Mouse (Mus musculus) forebrain, embryonic 11.5 days (tissue): ENCODE results near the gene Chdh. TPM values are rescaled to one million over a fixed set of nuclear protein-coding genes. Genes with fewer than 3 reads are reported as not detected.

Source experiments
- ATAC-seq: fragments of 200-750 bp; cut with Nextera tagmentation; replicated peaks from 2 replicates; pipeline ENCODE4 v1.8.0; 2017; ENCODE audit warnings: moderate TSS enrichment; ENCODE audit not compliant: low FRiP score
- DNase-seq: peaks from one replicate; pipeline ENCODE4 v3.0.0-alpha.2; 2017; ENCODE audit warnings: low spot score
- H3K27ac ChIP-seq: fragments of 300-500 bp; sonication (generic); 2 replicates; pipeline ENCODE4 v1.5.1; 2014; ENCODE audit warnings: low read depth, low read length
- H3K27me3 ChIP-seq: fragments of 300-500 bp; sonication (generic); 2 replicates; pipeline ENCODE4 v1.6.1; 2014; ENCODE audit warnings: mild to moderate bottlenecking, low read length, mixed read lengths; ENCODE audit not compliant: control insufficient read depth, insufficient read depth
- H3K36me3 ChIP-seq: fragments of 300-500 bp; sonication (generic); 2 replicates; pipeline ENCODE4 v1.6.1; 2014; ENCODE audit warnings: mild to moderate bottlenecking, low read length, moderate library complexity, mixed read lengths; ENCODE audit not compliant: control insufficient read depth, insufficient read depth
- H3K4me1 ChIP-seq: fragments of 300-500 bp; sonication (generic); replicated peaks from 2 replicates; pipeline ENCODE4 v1.6.1; 2014; ENCODE audit warnings: low read length, mixed read lengths; ENCODE audit not compliant: control insufficient read depth, insufficient read depth
- H3K4me2 ChIP-seq: fragments of 300-500 bp; sonication (generic); 2 replicates; pipeline ENCODE4 v1.6.1; 2014; ENCODE audit warnings: low read depth, mild to moderate bottlenecking, low read length, moderate library complexity, mixed read lengths; ENCODE audit not compliant: severe bottlenecking
- H3K4me3 ChIP-seq: fragments of 300-500 bp; sonication (generic); 2 replicates; pipeline ENCODE4 v1.5.1; 2014; ENCODE audit warnings: low read depth, low read length
- H3K9ac ChIP-seq: fragments of 300-500 bp; sonication (generic); 2 replicates; pipeline ENCODE4 v1.6.1; 2014; ENCODE audit warnings: low read length
- H3K9me3 ChIP-seq: fragments of 300-500 bp; sonication (generic); 2 replicates; pipeline ENCODE4 v1.6.1; 2016; ENCODE audit warnings: low read length, mixed read lengths; ENCODE audit not compliant: control insufficient read depth
- WGBS: fragments of 180-500 bp; shearing (Covaris S2); extraction: QIAGEN DNeasy Blood & Tissue Kit; methylation state at CpG from one replicate; pipeline ENCODE4 v1.1.7; 2014; 5-methylcytosine and 5-hydroxymethylcytosine counted together
- polyA plus RNA-seq: library from polyadenylated mRNA; unstranded; fragments of >200 nt; fragmentation: Nextera tagmentation; extraction: Ambion mirVana; gene quantifications from 2 replicates; pipeline ENCODE4 v1.2.1, GENCODE M21; 2014

The Chdh gene
- polyA plus RNA-seq, 1 experiment from 2014 or later = not detected

GRCm38 (mm10) chr14:29980447-29981205 lies 28.2 kb upstream of the Chdh start:
- no peak for ATAC-seq
- Histone ChIP-seq H3K27ac (no peak overlapping the region), H3K4me3 (no peak overlapping the region), H3K9me3 (no peaks in the 10 kb centered on the region), H3K27me3 (no peaks in the 10 kb centered on the region), H3K4me1 (peaks cover 8% of the 10 kb centered on the region; the same call in 1 of the 2 replicates), H3K4me2 (no peak overlapping the region), H3K9ac (no peak overlapping the region), H3K36me3 (peaks cover 13% of the 10 kb centered on the region)
- WGBS = 96% methylated on average over 10 of the region's 10 CpGs
- DNase-seq = no peak

GRCm38 (mm10) chr14:29986096-29986495 lies 22.7 kb upstream of the Chdh start:
- H3K36me3 ChIP-seq = peaks cover 31% of the 10 kb centered on the region
- ATAC-seq (no peak), DNase-seq (no peak)
- H3K27me3 ChIP-seq = no peaks in the 10 kb centered on the region
- H3K4me2 ChIP-seq = no peak overlapping the region
- 96% methylated on average over 4 of the region's 4 CpGs for WGBS
- H3K4me1 ChIP-seq = no peaks in the 10 kb centered on the region
- H3K9me3 ChIP-seq = no peaks in the 10 kb centered on the region
- H3K9ac ChIP-seq = no peak overlapping the region
- H3K27ac ChIP-seq = no peak overlapping the region
- H3K4me3 ChIP-seq = no peak overlapping the region

- Histone ChIP-seq H3K27ac (no peak overlapping the region), H3K36me3 (peaks cover 28% of the 10 kb centered on the region), H3K4me1 (no peaks in the 10 kb centered on the region), H3K27me3 (no peaks in the 10 kb centered on the region), H3K9me3 (no peaks in the 10 kb centered on the region), H3K4me3 (no peak overlapping the region), H3K4me2 (no peak overlapping the region), H3K9ac (no peak overlapping the region)
- no peak for ATAC-seq
- 95% methylated on average over 6 of the region's 6 CpGs for WGBS
- no peak for DNase-seq
Measured at GRCm38 (mm10) chr14:29987276-29987675, 21.5 kb upstream of the Chdh start.

GRCm38 (mm10) chr14:29987739-29988138 lies 21.1 kb upstream of the Chdh start:
- 90% methylated on average over 9 of the region's 9 CpGs for WGBS
- ATAC-seq (no peak), DNase-seq (no peak)
- no peak overlapping the region for H3K4me3 ChIP-seq
- H3K9ac ChIP-seq = no peak overlapping the region
- no peak overlapping the region for H3K27ac ChIP-seq
- no peaks in the 10 kb centered on the region for H3K27me3 ChIP-seq
- H3K36me3 ChIP-seq = peaks cover 28% of the 10 kb centered on the region
- no peak overlapping the region for H3K4me2 ChIP-seq
- H3K4me1 ChIP-seq = no peaks in the 10 kb centered on the region
- H3K9me3 ChIP-seq = no peaks in the 10 kb centered on the region

- 98% methylated on average over 4 of the region's 4 CpGs for WGBS
- Histone ChIP-seq H3K9ac (no peak overlapping the region), H3K4me3 (no peak overlapping the region), H3K36me3 (peaks cover 30% of the 10 kb centered on the region), H3K27ac (no peak overlapping the region), H3K4me1 (no peaks in the 10 kb centered on the region), H3K4me2 (no peak overlapping the region), H3K9me3 (no peaks in the 10 kb centered on the region), H3K27me3 (no peaks in the 10 kb centered on the region)
- no peak for ATAC-seq
- DNase-seq = no peak
Measured at GRCm38 (mm10) chr14:29988337-29988736, 20.5 kb upstream of the Chdh start.

- Histone ChIP-seq H3K27me3 (no peaks in the 10 kb centered on the region), H3K4me2 (no peak overlapping the region), H3K36me3 (peaks cover 13% of the 10 kb centered on the region), H3K27ac (no peak overlapping the region), H3K4me1 (no peaks in the 10 kb centered on the region), H3K4me3 (no peak overlapping the region), H3K9ac (no peak overlapping the region), H3K9me3 (no peaks in the 10 kb centered on the region)
- ATAC-seq = no peak
- DNase-seq = no peak
- 74% methylated on average over 4 of the region's 4 CpGs for WGBS
Measured at GRCm38 (mm10) chr14:29994976-29995375, 13.8 kb upstream of the Chdh start.

GRCm38 (mm10) chr14:29996000-29996751 lies 12.6 kb upstream of the Chdh start:
- Histone ChIP-seq H3K4me1 (no peaks in the 10 kb centered on the region), H3K27ac (no peak overlapping the region), H3K36me3 (peaks cover 8% of the 10 kb centered on the region), H3K9ac (no peak overlapping the region), H3K4me3 (no peak overlapping the region), H3K9me3 (no peaks in the 10 kb centered on the region), H3K27me3 (no peaks in the 10 kb centered on the region), H3K4me2 (no peak overlapping the region)
- ATAC-seq (no peak), DNase-seq (no peak)
- WGBS = 93% methylated on average over 11 of the region's 11 CpGs

GRCm38 (mm10) chr14:29997345-29997744 lies 11.5 kb upstream of the Chdh start:
- H3K27ac ChIP-seq = no peak overlapping the region
- H3K4me1 ChIP-seq = no peaks in the 10 kb centered on the region
- no peak overlapping the region for H3K9ac ChIP-seq
- no peak overlapping the region for H3K4me2 ChIP-seq
- no peaks in the 10 kb centered on the region for H3K9me3 ChIP-seq
- no peak for DNase-seq
- ATAC-seq = no peak
- no peaks in the 10 kb centered on the region for H3K27me3 ChIP-seq
- peaks cover 8% of the 10 kb centered on the region for H3K36me3 ChIP-seq
- no peak overlapping the region for H3K4me3 ChIP-seq
